Mouse (Mus musculus): ENCODE measurements at regions not wholly inside any gene's neighbourhood (a gene's known extent, or its start where the extent isn't known, plus 50 kb on each side); places are given as distances from the start of the nearest gene placed in this dataset.

DNA sequence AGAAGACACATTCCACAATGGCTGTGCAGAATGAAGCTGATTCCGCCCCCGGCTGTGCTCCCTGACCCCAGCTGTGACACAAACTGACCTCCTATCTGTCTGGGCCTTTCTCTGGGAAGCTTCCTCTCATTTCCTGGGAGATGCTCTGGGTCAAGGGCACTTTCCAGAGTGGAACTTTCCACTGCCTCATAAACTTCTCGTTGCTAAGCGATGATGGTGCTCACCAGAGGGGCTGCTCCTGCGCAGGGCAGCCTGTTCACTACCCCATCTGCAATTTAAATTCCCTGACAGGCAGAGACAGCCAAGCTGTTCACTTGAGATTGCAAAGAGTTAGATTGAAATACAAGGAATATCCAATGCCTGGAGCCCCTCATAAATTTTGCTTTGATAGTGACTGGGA lies 116.7 kb upstream of the 1700012A03Rik start:
- no peak for TF ChIP-seq CTCF (IDR thresholded peaks at IDR 0.05; ENCODE audit: extremely low read depth, insufficient read depth, insufficient read length, insufficient replicate concordance)
- no peak for TF ChIP-seq POLR2A (IDR thresholded peaks at IDR 0.05; ENCODE audit: low read depth, low read length)

All from spleen, adult 2 months (tissue).